ENCODE assay signal across 7 mouse cellular contexts in genomic region chr5:23843674-23844530, GRCm38 (mm10). TPM values are rescaled to one million over a fixed set of nuclear protein-coding genes. Genes with fewer than 3 reads are reported as not detected.
DNase-seq lines count a peak whose midpoint lies in the region; ATAC-seq and TF ChIP-seq lines count a peak whose summit lies in the region.

Tomm7 (minus strand) TSS chr5:23844161.

- peaks cover 17% of the 10 kb centered on the region for H3K4me1 ChIP-seq in embryonic facial prominence, embryonic 10.5 days
- no peaks in the 10 kb centered on the region; the same call in 1 of the 2 replicates for H3K4me1 ChIP-seq in intestine, postnatal 0 days (replicated peaks; ENCODE audit: control insufficient read depth, insufficient read depth, low read length)
- peaks cover 16% of the 10 kb centered on the region for H3K4me1 ChIP-seq in midbrain, embryonic 12.5 days
- 0 out of 2 replicates have a peak, but pooled peaks cover 3% of the 10 kb centered on the region for H3K4me1 ChIP-seq in small intestine, adult 2 months (ENCODE audit: control insufficient read depth, insufficient read depth, insufficient read length, low read length)

- no peaks in the 10 kb centered on the region for H3K9me3 ChIP-seq in embryonic facial prominence, embryonic 10.5 days
- no peaks in the 10 kb centered on the region for H3K9me3 ChIP-seq in intestine, postnatal 0 days (ENCODE audit: control insufficient read depth)
- H3K9me3 ChIP-seq in midbrain, embryonic 12.5 days = no peaks in the 10 kb centered on the region

- TF ChIP-seq POLR2A in small intestine, adult 2 months (IDR thresholded peaks at IDR 0.05; ENCODE audit: low read depth, low read length) = peak; percentile 43; the same call in 1 of the 2 replicates

- DNase-seq in adrenal gland, postnatal 10 days = peak; percentile 98
- peak; percentile 98 for DNase-seq in embryonic facial prominence, embryonic 10.5 days (ENCODE audit: low spot score)
- DNase-seq in gonadal fat pad, adult 2 months (ENCODE audit: low read depth) = peak; percentile 68
- DNase-seq in left cerebral cortex, postnatal 4 days = peak; percentile 98

- H3K9ac ChIP-seq in intestine, postnatal 0 days (ENCODE audit: low read depth, low read length) = peak within 1 kb of the TSS; percentile 53
- peak within 1 kb of the TSS; percentile 79 for H3K9ac ChIP-seq in midbrain, embryonic 12.5 days (replicated peaks)

- H3K4me3 ChIP-seq in embryonic facial prominence, embryonic 10.5 days = peak within 1 kb of the TSS; percentile 81
- H3K4me3 ChIP-seq in intestine, postnatal 0 days (ENCODE audit: low read depth, low read length) = peak within 1 kb of the TSS; percentile 57
- H3K4me3 ChIP-seq in midbrain, embryonic 12.5 days = peak within 1 kb of the TSS; percentile 81
- peak within 1 kb of the TSS; percentile 97 for H3K4me3 ChIP-seq in small intestine, adult 2 months (ENCODE audit: low read depth, low read length)

- H3K36me3 ChIP-seq in embryonic facial prominence, embryonic 10.5 days (replicated peaks) = peaks cover 29% of the 10 kb centered on the region
- H3K36me3 ChIP-seq in intestine, postnatal 0 days (ENCODE audit: control insufficient read depth, insufficient read depth) = peaks cover 8% of the 10 kb centered on the region
- peaks cover 8% of the 10 kb centered on the region for H3K36me3 ChIP-seq in midbrain, embryonic 12.5 days
- peaks cover 12% of the 10 kb centered on the region for H3K36me3 ChIP-seq in small intestine, adult 2 months (ENCODE audit: control insufficient read depth, insufficient read depth, low read length)

- peak within 1 kb of the TSS; percentile 59 for H3K4me2 ChIP-seq in intestine, postnatal 0 days (replicated peaks; ENCODE audit: low read depth)
- H3K4me2 ChIP-seq in midbrain, embryonic 12.5 days (replicated peaks) = peak within 1 kb of the TSS; percentile 75

- intact Hi-C loops in left cerebral cortex, postnatal 4 days (cut with DNase I) = no loop called here

- peak within 1 kb of the TSS; percentile 85 for H3K27ac ChIP-seq in embryonic facial prominence, embryonic 10.5 days (replicated peaks)
- peak within 1 kb of the TSS; percentile 76 for H3K27ac ChIP-seq in intestine, postnatal 0 days (ENCODE audit: low read depth, low read length)
- peak within 1 kb of the TSS; percentile 83 for H3K27ac ChIP-seq in midbrain, embryonic 12.5 days (replicated peaks)
- H3K27ac ChIP-seq in small intestine, adult 2 months (ENCODE audit: insufficient read depth, low read depth, low read length) = peak within 1 kb of the TSS; percentile 72

- under 1% methylated on average over 44 of the region's 44 CpGs for WGBS in embryonic facial prominence, embryonic 10.5 days
- under 1% methylated on average over 44 of the region's 44 CpGs for WGBS in intestine, postnatal 0 days
- WGBS in midbrain, embryonic 12.5 days = under 1% methylated on average over 44 of the region's 44 CpGs
- WGBS in small intestine, adult 2 months = under 1% methylated on average over 44 of the region's 44 CpGs

- no peaks in the 10 kb centered on the region for H3K27me3 ChIP-seq in embryonic facial prominence, embryonic 10.5 days (replicated peaks; ENCODE audit: low read depth, poor library complexity, severe bottlenecking)
- H3K27me3 ChIP-seq in intestine, postnatal 0 days (replicated peaks; ENCODE audit: control insufficient read depth, insufficient read depth, low read length) = no peaks in the 10 kb centered on the region
- H3K27me3 ChIP-seq in midbrain, embryonic 12.5 days = peaks cover 9% of the 10 kb centered on the region; the same call in 1 of the 2 replicates
- no peaks in the 10 kb centered on the region for H3K27me3 ChIP-seq in small intestine, adult 2 months (ENCODE audit: control insufficient read depth, insufficient read depth, low read length)

- ATAC-seq in intestine, postnatal 0 days = peak; percentile 98
- peak; percentile 94 for ATAC-seq in midbrain, embryonic 12.5 days (ENCODE audit: low FRiP score, low read depth)

- TF ChIP-seq CTCF in intestine, postnatal 0 days (IDR thresholded peaks at IDR 0.05; ENCODE audit: low read depth) = peak; percentile 56
- no peak for TF ChIP-seq CTCF in small intestine, adult 2 months (IDR thresholded peaks at IDR 0.05; ENCODE audit: extremely low read depth, insufficient read length, insufficient replicate concordance, low read depth, low read length)

RNA-seq across cellular contexts. Expression of gene Tomm7, which starts in this region (rescaled TPM):
- total RNA-seq in adrenal gland, postnatal 10 days (2021) = 100 to 1,000 TPM; 117 TPM
- 147 and 150 TPM in 2 replicates for polyA plus RNA-seq in embryonic facial prominence, embryonic 10.5 days (2016; fragmentation: Nextera tagmentation; extraction: Ambion mirVana)
- polyA plus RNA-seq in gonadal fat pad, adult 2 months (2012; rRNA removed) = 48.2 and 61.6 TPM in 2 replicates
- polyA plus RNA-seq in intestine, postnatal 0 days (2015; fragmentation: Nextera tagmentation; extraction: Ambion mirVana) = 111 and 118 TPM in 2 replicates
- 10 to 100 TPM; 54.3 to 57.5 TPM for total RNA-seq in left cerebral cortex, postnatal 4 days (2021)
- polyA plus RNA-seq in midbrain, embryonic 12.5 days (2016; fragmentation: Nextera tagmentation; extraction: Ambion mirVana) = 117 and 119 TPM in 2 replicates
- polyA plus RNA-seq in small intestine, adult 2 months (2012; rRNA removed) = 4.0 and 10.7 TPM in 2 replicates

Comparison
In these comparisons a context has a peak if more than half of its experiments do, and no peak if none do; other contexts are left out.
1. Peak in every context shown above with its lines: DNase-seq, ATAC-seq, H3K4me3 ChIP-seq and H3K27ac ChIP-seq.